In the genomic region with DNA sequence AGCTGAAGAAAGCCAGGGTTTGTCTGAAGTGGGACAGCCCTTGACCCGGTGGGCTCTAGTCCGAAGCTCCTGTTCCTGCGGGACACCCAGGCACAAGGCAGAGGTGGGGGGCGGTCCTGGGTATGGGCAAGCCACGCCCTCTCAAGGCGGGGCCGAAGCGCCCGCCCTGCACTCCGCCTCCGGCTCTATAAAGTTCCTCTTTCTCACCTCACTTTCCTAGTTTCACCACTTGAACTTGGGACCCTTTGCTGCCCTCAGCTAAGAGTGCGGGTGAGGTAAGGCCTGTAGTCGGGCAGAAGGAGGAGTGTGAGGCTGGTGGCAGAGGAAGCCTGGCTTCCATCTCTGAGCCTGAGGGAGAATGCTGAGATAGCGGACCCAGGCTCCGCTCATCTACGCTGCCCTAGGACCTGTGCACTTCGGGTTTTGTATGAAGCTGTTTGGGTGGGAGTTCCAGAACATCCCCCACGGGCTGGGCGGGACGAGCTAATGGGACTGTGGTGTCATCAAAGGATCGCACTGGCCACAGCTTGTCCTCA, we compare ENCODE assay signal across 8 mouse cellular contexts. TPM values are rescaled to one million over a fixed set of nuclear protein-coding genes. Genes with fewer than 3 reads are reported as not detected.
DNase-seq lines count a peak whose midpoint lies in the region; ATAC-seq lines count a peak whose summit lies in the region.

TSS of gene Irf4 (plus strand) at position 206 of the 536 bp plus-strand sequence.

- H3K27me3 ChIP-seq in embryonic facial prominence, embryonic 11.5 days (ENCODE audit: control insufficient read depth, insufficient read depth, low read length): peaks cover 32% of the 10 kb centered on the region
- H3K27me3 ChIP-seq in heart, embryonic 13.5 days (replicated peaks): peaks cover 81% of the 10 kb centered on the region
- H3K27me3 ChIP-seq in kidney, embryonic 15.5 days: peaks cover 79% of the 10 kb centered on the region

- peak; percentile 20 to 33 for DNase-seq in cerebellum, postnatal 10 days
- DNase-seq in cerebellum, adult 11 months: no peak
- DNase-seq in embryonic facial prominence, embryonic 11.5 days (ENCODE audit: low spot score): peak; percentile 53
- DNase-seq in lung, postnatal 25 days (ENCODE audit: low spot score): peak; percentile 66
- peak; percentile 58 for DNase-seq in ovary, postnatal 36 days (ENCODE audit: low spot score)
- DNase-seq in urinary bladder, postnatal 36 days (ENCODE audit: low spot score in 2 of 2): peak; percentile 35 to 68

- H3K9me3 ChIP-seq in embryonic facial prominence, embryonic 11.5 days (replicated peaks; ENCODE audit: control insufficient read depth, low read length): no peaks in the 10 kb centered on the region
- H3K9me3 ChIP-seq in heart, embryonic 13.5 days: no peaks in the 10 kb centered on the region
- H3K9me3 ChIP-seq in kidney, embryonic 15.5 days (replicated peaks): no peaks in the 10 kb centered on the region

- peak within 1 kb of the TSS; percentile 33 for H3K4me3 ChIP-seq in embryonic facial prominence, embryonic 11.5 days (ENCODE audit: low read depth, low read length)
- H3K4me3 ChIP-seq in heart, embryonic 13.5 days: peak within 1 kb of the TSS; percentile 55
- H3K4me3 ChIP-seq in kidney, embryonic 15.5 days (replicated peaks): peak within 1 kb of the TSS; percentile 44

- H3K4me1 ChIP-seq in embryonic facial prominence, embryonic 11.5 days (ENCODE audit: control insufficient read depth, insufficient read depth, low read length): no peaks in the 10 kb centered on the region
- H3K4me1 ChIP-seq in heart, embryonic 13.5 days: peaks cover 23% of the 10 kb centered on the region
- peaks cover 28% of the 10 kb centered on the region for H3K4me1 ChIP-seq in kidney, embryonic 15.5 days

- H3K36me3 ChIP-seq in embryonic facial prominence, embryonic 11.5 days (replicated peaks; ENCODE audit: control insufficient read depth, insufficient read depth, low read depth, low read length): no peaks in the 10 kb centered on the region
- no peaks in the 10 kb centered on the region for H3K36me3 ChIP-seq in heart, embryonic 13.5 days
- H3K36me3 ChIP-seq in kidney, embryonic 15.5 days: no peaks in the 10 kb centered on the region

- no peak within 1 kb of the TSS for H3K9ac ChIP-seq in embryonic facial prominence, embryonic 11.5 days (replicated peaks; ENCODE audit: low read length)
- H3K9ac ChIP-seq in heart, embryonic 13.5 days: peak within 1 kb of the TSS; percentile 5; the same call in 1 of the 2 replicates
- peak within 1 kb of the TSS; percentile 21; the same call in 1 of the 2 replicates for H3K9ac ChIP-seq in kidney, embryonic 15.5 days

- WGBS in embryonic facial prominence, embryonic 11.5 days: 2% methylated on average over 21 of the region's 21 CpGs
- 2% methylated on average over 21 of the region's 21 CpGs for WGBS in heart, embryonic 13.5 days
- under 1% methylated on average over 21 of the region's 21 CpGs for WGBS in kidney, embryonic 15.5 days

- H3K27ac ChIP-seq in embryonic facial prominence, embryonic 11.5 days (replicated peaks; ENCODE audit: low read depth, low read length): no peak within 1 kb of the TSS
- H3K27ac ChIP-seq in heart, embryonic 13.5 days (replicated peaks): no peak within 1 kb of the TSS
- H3K27ac ChIP-seq in kidney, embryonic 15.5 days: no peak within 1 kb of the TSS

- ATAC-seq in embryonic facial prominence, embryonic 11.5 days (replicated peaks; ENCODE audit: insufficient number of reproducible peaks, low FRiP score, low TSS enrichment, low read depth): peak; percentile 84
- no peak for ATAC-seq in heart, embryonic 13.5 days (ENCODE audit: extremely low read depth, insufficient number of reproducible peaks, low FRiP score, low TSS enrichment)
- peak; percentile 90 for ATAC-seq in kidney, embryonic 15.5 days (replicated peaks; ENCODE audit: low FRiP score)

- peak within 1 kb of the TSS; percentile 61 for H3K4me2 ChIP-seq in embryonic facial prominence, embryonic 11.5 days (ENCODE audit: low read depth, low read length)
- peak within 1 kb of the TSS; percentile 83 for H3K4me2 ChIP-seq in heart, embryonic 13.5 days
- peak within 1 kb of the TSS; percentile 85 for H3K4me2 ChIP-seq in kidney, embryonic 15.5 days

RNA-seq across cellular contexts. Expression of gene Irf4, which starts in this region (rescaled TPM):
- not detected in 2 replicates for polyA plus RNA-seq in embryonic facial prominence, embryonic 11.5 days (2014; fragmentation: Nextera tagmentation; extraction: Ambion mirVana)
- polyA plus RNA-seq in heart, embryonic 13.5 days (2015; fragmentation: Nextera tagmentation; extraction: Ambion mirVana): 0.05 and 0.18 TPM in 2 replicates
- polyA plus RNA-seq in kidney, embryonic 15.5 days (2015; fragmentation: Nextera tagmentation; extraction: Ambion mirVana): 0.08 and 0.25 TPM in 2 replicates

Comparison
In these comparisons a context has a peak if more than half of its experiments do, and no peak if none do; other contexts are left out.
1. Peak in DNase-seq, ATAC-seq, H3K4me3 ChIP-seq and H3K4me2 ChIP-seq in embryonic facial prominence, embryonic 11.5 days; RNA of the gene not detected or under 1 TPM.
2. Peak in ATAC-seq, H3K4me3 ChIP-seq, H3K9ac ChIP-seq and H3K4me2 ChIP-seq in kidney, embryonic 15.5 days; RNA of the gene not detected or under 1 TPM.